ENCODE assay signal across 34 mouse cellular contexts in the genomic region with DNA sequence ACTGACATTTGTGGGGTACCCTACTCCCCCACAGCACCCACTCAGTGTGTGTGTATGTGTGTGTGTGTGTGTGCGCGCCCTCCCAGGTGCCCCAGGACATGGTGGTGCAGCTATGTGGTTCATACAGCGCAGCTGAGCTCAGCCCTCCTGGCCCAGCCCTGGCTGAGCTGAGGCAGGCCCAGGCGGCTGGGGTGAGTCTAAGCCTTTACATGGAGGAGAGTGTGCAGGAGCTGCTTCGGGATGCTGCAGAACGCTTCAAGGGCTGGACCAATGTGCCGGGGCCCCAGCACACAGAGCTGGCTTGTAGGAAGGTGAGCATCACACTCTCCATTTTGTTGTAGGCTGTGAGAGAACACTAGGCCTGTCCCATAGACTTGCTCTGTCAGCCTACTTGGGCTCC.
"Had no signal": no experiment of that assay in that cellular context is flagged by ENCODE, and none has a peak within 500 bp of the region (broad histone marks: within the 10 kb centered on the region; RNA-seq: fewer than 3 reads in every experiment).

No protein-coding gene starts in this region.

- H3K9me3 ChIP-seq: heart, embryonic 13.5 days; heart, embryonic 15.5 days; hindbrain, embryonic 10.5 days; hindbrain, embryonic 12.5 days; hindbrain, embryonic 13.5 days; hindbrain, embryonic 15.5 days; intestine, embryonic 15.5 days; kidney, embryonic 15.5 days had no signal

- H3K4me2 ChIP-seq: heart, embryonic 11.5 days; heart, embryonic 13.5 days; heart, embryonic 15.5 days; hindbrain, embryonic 12.5 days; hindbrain, embryonic 13.5 days; hindbrain, embryonic 14.5 days; hindbrain, embryonic 15.5 days; intestine, embryonic 15.5 days; kidney, embryonic 15.5 days had no signal

- H3K4me3 ChIP-seq: heart, embryonic 13.5 days; heart, embryonic 15.5 days; hindbrain, embryonic 10.5 days; hindbrain, embryonic 12.5 days; hindbrain, embryonic 13.5 days; hindbrain, embryonic 15.5 days; intestine, embryonic 15.5 days; kidney, embryonic 15.5 days; layer of hippocampus, adult 2 months; left cerebral cortex, adult 2 months had no signal

- H3K9ac ChIP-seq: heart, embryonic 13.5 days; heart, embryonic 15.5 days; hindbrain, embryonic 12.5 days; hindbrain, embryonic 13.5 days; hindbrain, embryonic 14.5 days; hindbrain, embryonic 15.5 days; intestine, embryonic 15.5 days; kidney, embryonic 15.5 days had no signal

- DNase-seq: heart, postnatal 10 days; heart, postnatal 14 days; heart, postnatal 36 days; heart, postnatal 4 days; kidney, adult 11 months; kidney, adult 18-20 months; kidney, adult 2 months; kidney, adult 8-10 months; kidney, adult 9 months; kidney, postnatal 10 days; kidney, postnatal 14 days; kidney, postnatal 25 days; kidney, postnatal 36 days; kidney, postnatal 4 days; layer of hippocampus, adult 9-11 months; layer of hippocampus, postnatal 36 days had no signal

- H3K4me1 ChIP-seq: heart, embryonic 13.5 days; heart, embryonic 15.5 days; hindbrain, embryonic 10.5 days; hindbrain, embryonic 12.5 days; hindbrain, embryonic 13.5 days; hindbrain, embryonic 15.5 days; intestine, embryonic 15.5 days; kidney, embryonic 15.5 days had no signal

- ATAC-seq: hindbrain, embryonic 16.5 days; hindbrain, postnatal 0 days; inflammation-experienced regulatory T-cells, adult 6 months; intestine, embryonic 15.5 days; intestine, embryonic 16.5 days; intestine, postnatal 0 days had no signal

- H3K27me3 ChIP-seq: heart, embryonic 13.5 days; heart, embryonic 15.5 days; hindbrain, embryonic 15.5 days; intestine, embryonic 15.5 days had no signal

- H3K27ac ChIP-seq: heart, embryonic 13.5 days; heart, embryonic 15.5 days; hindbrain, embryonic 10.5 days; hindbrain, embryonic 12.5 days; hindbrain, embryonic 13.5 days; hindbrain, embryonic 14.5 days; hindbrain, embryonic 15.5 days; hindbrain, postnatal 0 days; intestine, embryonic 15.5 days; kidney, embryonic 15.5 days; kidney, postnatal 0 days; layer of hippocampus, adult 2 months; left cerebral cortex, adult 2 months had no signal

- H3K36me3 ChIP-seq: hindbrain, embryonic 10.5 days; hindbrain, embryonic 12.5 days; hindbrain, embryonic 13.5 days; hindbrain, embryonic 15.5 days; intestine, embryonic 15.5 days had no signal
